Mouse (Mus musculus): ENCODE measurements around the gene Cyp20a1. TPM values are rescaled to one million over a fixed set of nuclear protein-coding genes. Genes with fewer than 3 reads are reported as not detected.

Gene Cyp20a1
- total RNA-seq (2021): 10 to 100 TPM; 22.3 to 26.8 TPM
- long read RNA-seq, experiment 1, transcript Cyp20a1-201 (13 exons, 2,223 nt): major isoform, 19 of 20 reads
- long read RNA-seq, experiment 1, partial matches to known transcripts: 0 of 20 reads
- long read RNA-seq, experiment 1, other reads (novel, unspliced or antisense): 1 of 20 reads
- long read RNA-seq, experiment 2, transcript Cyp20a1-201 (13 exons, 2,223 nt): major isoform, 11 of 14 reads
- long read RNA-seq, experiment 2, partial matches to known transcripts: 1 of 14 reads
- long read RNA-seq, experiment 2, other reads (novel, unspliced or antisense): 2 of 14 reads

- peak; percentile 93 for DNase-seq
Measured at GRCm38 (mm10) chr1:60342808-60343629, at the start of gene Cyp20a1. Gene Cyp20a1 (plus strand): TSS chr1:60343323.

- DNase-seq: no peak
Measured at GRCm38 (mm10) chr1:60293921-60294320, 49.2 kb upstream of the Cyp20a1 start.

- DNase-seq: no peak
Measured at GRCm38 (mm10) chr1:60343630-60344455, 720 bp downstream of the Cyp20a1 start.

GRCm38 (mm10) chr1:60344670-60345069 lies 1.5 kb downstream of the Cyp20a1 start:
- DNase-seq: no peak

- DNase-seq: no peak
Measured at GRCm38 (mm10) chr1:60345712-60346111, 2.6 kb downstream of the Cyp20a1 start.

GRCm38 (mm10) chr1:60352786-60353185 lies 9.7 kb downstream of the Cyp20a1 start:
- no peak for DNase-seq

- DNase-seq: no peak
Measured at GRCm38 (mm10) chr1:60361626-60362025, 18.5 kb downstream of the Cyp20a1 start.

- no peak for DNase-seq
Measured at GRCm38 (mm10) chr1:60376556-60376955, 33.4 kb downstream of the Cyp20a1 start.

- DNase-seq: no peak
Measured at GRCm38 (mm10) chr1:60381910-60382309, 38.8 kb downstream of the Cyp20a1 start.

- no peak for DNase-seq
Measured at GRCm38 (mm10) chr1:60404848-60405247, 61.7 kb downstream of the Cyp20a1 start.

DNA sequence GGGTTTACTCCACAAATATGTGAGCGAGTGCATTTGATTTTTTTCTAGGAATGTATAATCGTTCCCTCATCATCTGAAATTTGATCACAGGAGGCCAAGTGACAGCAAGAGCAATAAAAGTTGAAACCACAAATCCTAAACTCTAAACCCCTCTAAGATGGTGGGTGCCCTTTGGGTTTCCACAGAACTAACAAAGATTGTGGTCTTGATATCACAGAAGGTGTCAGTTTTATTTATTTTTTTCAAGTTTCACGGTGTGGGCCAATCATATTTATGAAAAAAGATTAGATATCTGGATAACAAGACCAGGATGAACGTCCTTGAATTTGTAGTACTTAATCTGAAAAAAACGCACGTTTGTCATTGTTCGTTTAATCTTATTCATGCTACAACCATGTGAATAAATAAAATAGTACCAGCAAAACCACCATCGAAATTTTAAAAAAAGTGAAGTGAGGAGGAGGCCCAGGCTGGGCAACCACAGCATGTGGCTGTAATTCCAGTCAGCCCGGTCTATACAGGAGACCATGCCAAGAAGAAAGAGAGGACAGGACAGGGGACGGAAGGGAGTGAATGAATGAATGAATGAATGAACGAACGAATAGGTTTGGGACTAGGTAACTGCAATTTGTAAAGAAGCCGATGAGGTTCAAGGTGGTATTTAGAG lies 65.5 kb downstream of the Cyp20a1 start:
- no peak for DNase-seq

DNA sequence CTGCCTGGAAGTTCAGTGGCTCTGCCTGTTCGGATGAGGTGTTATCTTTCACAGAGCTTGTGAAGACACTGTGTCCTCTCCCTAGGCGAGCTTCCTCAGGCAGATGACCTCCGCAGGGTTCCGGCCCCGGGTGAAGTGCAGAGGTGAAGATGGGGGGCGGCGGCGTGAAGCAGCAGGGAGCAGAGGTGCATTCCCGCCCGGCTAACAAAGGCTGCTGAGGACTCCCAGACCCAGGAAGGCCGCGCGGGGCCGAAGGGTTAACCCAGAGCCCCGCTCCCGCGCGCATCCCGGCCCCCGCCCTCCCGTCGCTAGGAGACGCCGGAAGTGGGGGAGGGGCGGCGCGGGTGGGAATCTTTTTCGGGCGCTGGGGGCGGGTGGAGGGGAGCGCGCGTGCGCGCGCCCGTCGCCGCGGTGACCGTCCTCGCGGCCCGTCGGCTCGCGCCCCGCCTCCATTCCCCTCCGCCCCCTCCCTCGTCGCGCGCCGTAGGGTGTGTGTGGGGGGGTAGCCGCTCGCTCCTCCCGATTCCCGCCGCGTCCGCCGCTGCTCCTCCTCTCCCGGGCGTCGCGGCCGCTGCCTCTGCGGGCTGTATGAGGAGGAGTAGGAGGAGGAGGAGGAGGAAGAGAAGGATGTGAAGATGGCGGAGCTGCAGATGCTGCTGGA lies 66.2 kb downstream of the Cyp20a1 start, which contains the start of gene Abi2:
Gene Abi2, plus strand, starts transcription at position 452 of the 661 bp plus-strand sequence.
- DNase-seq: peak; percentile 96

GRCm38 (mm10) chr1:60409928-60410817 lies 67.0 kb downstream of the Cyp20a1 start:
- peak; percentile 57 for DNase-seq

DNA sequence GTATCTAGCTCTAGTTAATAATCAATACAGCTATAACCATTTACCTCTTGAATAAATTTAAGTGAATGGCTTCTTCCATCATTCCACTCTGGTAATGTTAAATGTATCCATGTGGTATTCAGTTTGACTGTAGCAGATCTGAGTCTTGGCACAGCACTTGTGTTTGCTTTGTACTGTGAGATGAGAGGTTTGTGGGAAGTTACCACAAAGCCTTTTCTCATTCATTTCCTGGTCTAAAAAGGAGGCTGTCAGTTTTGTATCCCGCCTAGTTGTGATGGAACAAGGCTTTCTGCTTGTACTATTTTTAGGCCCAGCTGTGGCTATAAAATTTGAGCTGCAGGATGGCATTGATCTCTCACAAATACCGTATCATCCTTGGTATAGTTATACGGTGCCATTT lies 73.6 kb downstream of the Cyp20a1 start:
- no peak for DNase-seq

GRCm38 (mm10) chr1:60423882-60424281 lies 80.8 kb downstream of the Cyp20a1 start:
- DNase-seq: peak; percentile 14

- no peak for DNase-seq
Measured at GRCm38 (mm10) chr1:60428341-60428740, 85.2 kb downstream of the Cyp20a1 start.

GRCm38 (mm10) chr1:60428932-60429331 lies 85.8 kb downstream of the Cyp20a1 start:
- peak; percentile 18 for DNase-seq

DNA sequence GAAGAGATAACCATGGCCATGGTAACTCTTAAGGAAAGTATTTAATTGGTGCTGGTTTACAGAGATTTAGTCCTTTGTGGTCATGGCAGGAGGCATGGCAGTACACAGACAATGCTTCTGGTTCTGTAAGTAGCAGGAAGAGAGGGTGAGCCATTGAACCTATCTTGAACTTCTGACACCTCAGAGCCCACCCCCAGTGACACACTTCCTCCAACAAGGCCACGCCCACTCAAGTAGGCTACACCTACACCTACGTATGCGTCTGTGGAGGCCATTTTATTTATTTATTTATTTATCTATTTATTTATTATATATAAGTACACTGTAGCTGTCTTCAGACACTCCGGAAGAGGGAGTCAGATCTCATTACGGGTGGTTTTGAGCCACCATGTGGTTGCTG lies 88.4 kb downstream of the Cyp20a1 start:
- no peak for DNase-seq

DNA sequence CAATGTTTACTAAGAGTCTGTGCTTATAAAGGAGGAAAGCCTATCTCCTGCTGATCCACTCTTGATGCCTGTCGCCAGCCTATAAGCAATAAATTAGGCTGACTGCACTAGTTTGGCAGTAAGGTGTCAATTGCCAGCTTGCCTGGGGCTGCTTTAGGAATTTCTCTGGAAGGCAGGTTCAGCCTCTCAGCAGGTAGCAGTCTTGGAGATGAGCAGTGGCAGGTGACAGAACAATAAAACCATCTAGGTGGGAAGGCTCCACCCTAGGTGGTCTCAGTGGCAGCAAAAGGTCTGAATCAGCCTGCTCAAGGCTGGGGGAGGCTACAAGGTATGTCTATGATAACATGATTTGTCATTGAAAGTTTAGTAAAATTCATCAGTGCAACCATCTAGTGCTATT lies 89.4 kb downstream of the Cyp20a1 start:
- DNase-seq: no peak
